Mouse (Mus musculus): Measurements from ENCODE around the gene Khnyn.

DNA sequence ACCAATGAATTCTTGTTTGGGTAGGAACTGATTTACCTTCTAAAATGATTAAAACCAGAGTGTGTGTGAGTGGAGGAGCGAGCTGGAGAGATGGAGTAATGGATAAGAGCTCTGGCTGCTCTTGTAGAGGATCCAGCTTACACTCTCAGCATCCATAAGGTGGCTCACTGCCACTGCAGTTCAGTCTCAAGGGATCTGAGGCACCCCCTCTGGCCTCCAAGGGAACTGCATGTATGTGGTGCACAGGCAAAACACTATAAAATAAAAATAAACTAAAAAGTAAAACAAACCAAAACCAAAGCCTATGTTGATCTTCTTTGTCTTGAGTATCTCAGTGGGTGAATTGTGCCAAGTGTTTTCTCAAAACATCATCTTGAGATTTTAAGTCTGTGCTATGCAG lies 5.1 kb upstream of the Khnyn start:
- TF ChIP-seq GATA1 (IDR thresholded peaks at IDR 0.05; ENCODE audit: low read length) (no peak), TAL1 (IDR thresholded peaks at IDR 0.05; ENCODE audit: low read length) (no peak)

Measured in erythroblast, embryonic 14.5 days (primary cell).